Mouse (Mus musculus): ENCODE results near the gene Cd200r3. TPM values are rescaled to one million over a fixed set of nuclear protein-coding genes. Genes with fewer than 3 reads are reported as not detected.

Gene Cd200r3
- 0.42 and 0.47 TPM in 2 replicates for polyA plus RNA-seq (2012; rRNA removed)

GRCm38 (mm10) chr16:44943468-44943867 lies at the start of gene Cd200r3:
Cd200r3 (plus strand) TSS chr16:44943678.

Other genes starting within 250 kb of the Cd200r3 start
- gene Nepro, start 219.4 kb upstream of the Cd200r3 start, polyA plus RNA-seq (2012; rRNA removed): 3.7 and 4.4 TPM in 2 replicates
- gene Gtpbp8, start 197.3 kb upstream of the Cd200r3 start, polyA plus RNA-seq (2012; rRNA removed): 4.4 and 4.9 TPM in 2 replicates
- gene Cd200r1, start 177.9 kb upstream of the Cd200r3 start, polyA plus RNA-seq (2012; rRNA removed): 2.0 and 2.2 TPM in 2 replicates
- 0.35 and 0.43 TPM in 2 replicates for gene Cd200r4, start 131.9 kb upstream of the Cd200r3 start, polyA plus RNA-seq (2012; rRNA removed)
- gene Cd200r2, start 76.6 kb upstream of the Cd200r3 start, polyA plus RNA-seq (2012; rRNA removed): 0.01 and 0.02 TPM in 2 replicates
- 3.8 and 4.5 TPM in 2 replicates for gene Ccdc80, start 149.7 kb downstream of the Cd200r3 start, polyA plus RNA-seq (2012; rRNA removed)
- gene Slc35a5, start 215.0 kb downstream of the Cd200r3 start, polyA plus RNA-seq (2012; rRNA removed): 2.4 and 2.8 TPM in 2 replicates
- 13.6 and 13.8 TPM in 2 replicates for gene Atg3, start 215.1 kb downstream of the Cd200r3 start, polyA plus RNA-seq (2012; rRNA removed)